Mouse (Mus musculus) liver, embryonic 15.5 days (tissue): ENCODE measurements around the gene Vcan. TPM values are rescaled to one million over a fixed set of nuclear protein-coding genes. Genes with fewer than 3 reads are reported as not detected.

ENCODE experiments used
- ATAC-seq: fragments of 200-750 bp; cut with Nextera tagmentation; 2 replicates; pipeline ENCODE4 v1.8.0; 2017; ENCODE audit warnings: moderate number of reproducible peaks, mild to moderate bottlenecking, moderate library complexity; ENCODE audit not compliant: insufficient read depth
- H3K27ac ChIP-seq: fragments of 300-500 bp; sonication (generic); replicated peaks from 2 replicates; pipeline ENCODE4 v1.5.1; 2015; ENCODE audit warnings: mild to moderate bottlenecking, inconsistent platforms
- H3K27me3 ChIP-seq: fragments of 300-500 bp; sonication (generic); 2 replicates; pipeline ENCODE4 v1.6.1; 2015; ENCODE audit warnings: mild to moderate bottlenecking, inconsistent platforms
- H3K36me3 ChIP-seq: fragments of 300-500 bp; sonication (generic); replicated peaks from 2 replicates; pipeline ENCODE4 v1.6.1; 2015; ENCODE audit warnings: moderate library complexity, mild to moderate bottlenecking, inconsistent platforms
- H3K4me1 ChIP-seq: fragments of 300-500 bp; sonication (generic); replicated peaks from 2 replicates; pipeline ENCODE4 v1.6.1; 2015; ENCODE audit warnings: inconsistent platforms
- H3K4me2 ChIP-seq: fragments of 300-500 bp; sonication (generic); 2 replicates; pipeline ENCODE4 v1.6.1; 2015; ENCODE audit warnings: moderate library complexity, mild to moderate bottlenecking, inconsistent platforms
- H3K4me3 ChIP-seq: fragments of 300-500 bp; sonication (generic); replicated peaks from 2 replicates; pipeline ENCODE4 v1.5.1; 2015; ENCODE audit warnings: mild to moderate bottlenecking, inconsistent platforms
- H3K9ac ChIP-seq: fragments of 300-500 bp; sonication (generic); 2 replicates; pipeline ENCODE4 v1.6.1; 2015; ENCODE audit warnings: moderate library complexity, mild to moderate bottlenecking, inconsistent platforms
- H3K9me3 ChIP-seq: fragments of 300-500 bp; sonication (generic); replicated peaks from 2 replicates; pipeline ENCODE4 v1.6.1; 2016; ENCODE audit warnings: inconsistent platforms
- WGBS: fragments of 180-500 bp; shearing (Covaris S2); methylation state at CpG from one replicate; pipeline ENCODE4 v1.1.7; 2015; ENCODE audit warnings: mixed read lengths; ENCODE audit not compliant: insufficient replicate concordance; 5-methylcytosine and 5-hydroxymethylcytosine counted together
- polyA plus RNA-seq: library from polyadenylated mRNA; unstranded; fragments of >200 nt; fragmentation: Nextera tagmentation; extraction: Ambion mirVana; gene quantifications from 2 replicates; pipeline ENCODE4 v1.2.1, GENCODE M21; 2015

Vcan gene
- polyA plus RNA-seq, 1 experiment from 2014 or later, result 1.2 TPM

GRCm38 (mm10) chr13:89720497-89720896, 21.8 kb downstream of the Vcan start:
- Histone ChIP-seq H3K27me3 (no peaks in the 10 kb centered on the region), H3K36me3 (no peaks in the 10 kb centered on the region), H3K27ac (no peak overlapping the region), H3K4me2 (no peak overlapping the region), H3K4me1 (no peaks in the 10 kb centered on the region), H3K9me3 (no peaks in the 10 kb centered on the region), H3K9ac (no peak overlapping the region), H3K4me3 (no peak overlapping the region)
- ATAC-seq, result no peak
- 39% methylated on average over 3 of the region's 3 CpGs for WGBS

GRCm38 (mm10) chr13:89709497-89710201, 32.7 kb downstream of the Vcan start:
- H3K4me1 ChIP-seq, result no peaks in the 10 kb centered on the region
- no peaks in the 10 kb centered on the region for H3K27me3 ChIP-seq
- 42% methylated on average over 4 of the region's 4 CpGs for WGBS
- no peaks in the 10 kb centered on the region for H3K36me3 ChIP-seq
- H3K9ac ChIP-seq, result no peak overlapping the region
- H3K4me3 ChIP-seq, result no peak overlapping the region
- H3K4me2 ChIP-seq, result no peak overlapping the region
- H3K27ac ChIP-seq, result no peak overlapping the region
- ATAC-seq, result peak; percentile 70
- H3K9me3 ChIP-seq, result no peaks in the 10 kb centered on the region

DNA sequence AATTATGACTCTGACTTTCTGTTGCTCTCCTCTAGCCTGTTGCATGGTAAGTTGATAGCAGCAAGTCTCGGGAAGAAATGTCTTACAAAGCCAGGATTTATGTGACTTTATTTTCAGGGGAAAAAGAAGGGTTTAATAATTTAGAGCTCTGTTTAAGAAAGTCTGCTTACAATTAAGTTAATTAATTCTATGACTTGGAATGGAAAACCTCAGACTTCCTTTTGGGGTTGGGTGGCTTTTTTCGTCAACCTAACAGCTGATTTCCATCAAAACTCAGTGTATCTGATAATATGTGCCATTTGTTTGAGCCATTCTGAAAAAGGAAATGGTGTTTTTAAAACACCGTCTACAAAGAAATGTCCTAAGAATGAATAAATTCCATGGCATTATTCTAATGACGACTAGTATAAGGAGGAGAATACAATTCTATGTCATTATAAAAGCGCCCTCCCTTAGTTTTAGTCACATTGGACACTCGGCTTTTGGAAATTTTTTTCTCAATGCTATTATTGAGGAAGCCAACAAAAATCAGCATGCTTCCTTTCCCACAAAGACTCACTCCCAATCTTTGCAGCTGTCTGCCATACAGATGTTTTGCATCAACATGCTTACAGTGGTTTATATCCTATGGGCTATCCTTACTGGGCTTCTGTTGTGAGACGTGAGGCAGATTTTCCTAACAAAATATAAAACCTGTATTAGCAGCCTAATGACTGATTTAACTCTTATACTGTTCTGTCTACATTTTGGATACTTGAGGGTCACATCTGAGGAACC, 34.0 kb downstream of the Vcan start:
- ATAC-seq, result no peak
- WGBS, result 59% methylated on average over 7 of the region's 7 CpGs
- Histone ChIP-seq H3K36me3 (no peaks in the 10 kb centered on the region), H3K9ac (no peak overlapping the region), H3K27ac (no peak overlapping the region), H3K9me3 (no peaks in the 10 kb centered on the region), H3K4me3 (no peak overlapping the region), H3K4me1 (no peaks in the 10 kb centered on the region), H3K27me3 (no peaks in the 10 kb centered on the region), H3K4me2 (no peak overlapping the region)

GRCm38 (mm10) chr13:89702395-89702794, 39.9 kb downstream of the Vcan start:
- H3K9ac ChIP-seq, result no peak overlapping the region
- no peak overlapping the region for H3K27ac ChIP-seq
- ATAC-seq, result no peak
- H3K4me1 ChIP-seq, result no peaks in the 10 kb centered on the region
- no peak overlapping the region for H3K4me2 ChIP-seq
- 66% methylated on average over 4 of the region's 4 CpGs for WGBS
- H3K36me3 ChIP-seq, result no peaks in the 10 kb centered on the region
- H3K9me3 ChIP-seq, result no peaks in the 10 kb centered on the region
- H3K27me3 ChIP-seq, result no peaks in the 10 kb centered on the region
- no peak overlapping the region for H3K4me3 ChIP-seq

GRCm38 (mm10) chr13:89699998-89700555, 42.2 kb downstream of the Vcan start:
- no peaks in the 10 kb centered on the region for H3K4me1 ChIP-seq
- WGBS, result 55% methylated on average over 2 of the region's 2 CpGs
- no peaks in the 10 kb centered on the region for H3K36me3 ChIP-seq
- H3K4me2 ChIP-seq, result no peak overlapping the region
- no peak overlapping the region for H3K27ac ChIP-seq
- no peak overlapping the region for H3K4me3 ChIP-seq
- H3K9me3 ChIP-seq, result no peaks in the 10 kb centered on the region
- ATAC-seq, result no peak
- H3K27me3 ChIP-seq, result no peaks in the 10 kb centered on the region
- H3K9ac ChIP-seq, result no peak overlapping the region

GRCm38 (mm10) chr13:89692597-89692996, 49.7 kb downstream of the Vcan start:
- no peak overlapping the region for H3K4me2 ChIP-seq
- H3K27ac ChIP-seq, result no peak overlapping the region
- no peaks in the 10 kb centered on the region for H3K9me3 ChIP-seq
- no peak overlapping the region for H3K4me3 ChIP-seq
- H3K9ac ChIP-seq, result no peak overlapping the region
- no peaks in the 10 kb centered on the region for H3K36me3 ChIP-seq
- ATAC-seq, result no peak
- WGBS, result 32% methylated on average over 1 of the region's 1 CpGs
- H3K4me1 ChIP-seq, result no peaks in the 10 kb centered on the region
- H3K27me3 ChIP-seq, result no peaks in the 10 kb centered on the region

GRCm38 (mm10) chr13:89683490-89683889, 58.8 kb downstream of the Vcan start:
- no peaks in the 10 kb centered on the region for H3K4me1 ChIP-seq
- no peak for ATAC-seq
- no peaks in the 10 kb centered on the region for H3K36me3 ChIP-seq
- WGBS, result 70% methylated on average over 3 of the region's 3 CpGs
- H3K4me3 ChIP-seq, result no peak overlapping the region
- no peaks in the 10 kb centered on the region for H3K27me3 ChIP-seq
- H3K9me3 ChIP-seq, result no peaks in the 10 kb centered on the region
- H3K27ac ChIP-seq, result no peak overlapping the region
- H3K4me2 ChIP-seq, result no peak overlapping the region
- no peak overlapping the region for H3K9ac ChIP-seq

- Histone ChIP-seq H3K9me3 (no peaks in the 10 kb centered on the region), H3K4me3 (no peak overlapping the region), H3K9ac (no peak overlapping the region), H3K4me2 (no peak overlapping the region), H3K27ac (no peak overlapping the region), H3K36me3 (no peaks in the 10 kb centered on the region), H3K4me1 (no peaks in the 10 kb centered on the region), H3K27me3 (no peaks in the 10 kb centered on the region)
- WGBS, result 52% methylated on average over 7 of the region's 7 CpGs
- ATAC-seq, result no peak
Observed at GRCm38 (mm10) chr13:89682254-89682653, 60.1 kb downstream of the Vcan start.

DNA sequence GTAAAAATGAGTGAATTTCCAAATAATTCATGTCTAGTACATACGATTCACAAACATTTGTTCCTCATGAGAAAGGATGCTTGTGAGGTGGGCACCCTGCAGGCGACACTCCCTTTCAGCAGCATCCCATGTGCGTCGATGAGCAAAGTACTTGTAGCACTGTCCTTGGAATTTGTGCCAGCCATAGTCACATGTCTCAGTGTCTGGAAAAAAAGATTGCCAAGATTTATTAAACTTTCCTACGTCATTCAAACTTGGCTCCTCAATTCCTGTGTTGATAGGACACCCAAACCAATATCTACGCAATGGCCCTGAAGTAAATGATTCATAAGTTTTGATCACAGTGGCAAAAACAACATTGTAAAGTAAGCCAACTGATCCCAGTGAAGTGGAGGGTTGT, 62.6 kb downstream of the Vcan start:
- Histone ChIP-seq H3K36me3 (no peaks in the 10 kb centered on the region), H3K27ac (no peak overlapping the region), H3K9me3 (no peaks in the 10 kb centered on the region), H3K4me2 (no peak overlapping the region), H3K9ac (no peak overlapping the region), H3K4me1 (no peaks in the 10 kb centered on the region), H3K27me3 (no peaks in the 10 kb centered on the region), H3K4me3 (no peak overlapping the region)
- WGBS, result 76% methylated on average over 6 of the region's 6 CpGs
- ATAC-seq, result no peak

- WGBS, result 32% methylated on average over 3 of the region's 3 CpGs
- no peaks in the 10 kb centered on the region for H3K36me3 ChIP-seq
- H3K4me3 ChIP-seq, result no peak overlapping the region
- ATAC-seq, result no peak
- no peaks in the 10 kb centered on the region for H3K9me3 ChIP-seq
- no peak overlapping the region for H3K27ac ChIP-seq
- H3K4me2 ChIP-seq, result no peak overlapping the region
- H3K9ac ChIP-seq, result no peak overlapping the region
- H3K4me1 ChIP-seq, result no peaks in the 10 kb centered on the region
- H3K27me3 ChIP-seq, result no peaks in the 10 kb centered on the region
Observed at GRCm38 (mm10) chr13:89670505-89670904, 71.8 kb downstream of the Vcan start.

- no peak overlapping the region for H3K9ac ChIP-seq
Observed at GRCm38 (mm10) chr13:89668981-89669880, 73.1 kb downstream of the Vcan start.

More at GRCm38 (mm10) chr13:89668981-89669880, 73.1 kb downstream of the Vcan start:
- Histone ChIP-seq H3K27me3 (no peaks in the 10 kb centered on the region), H3K4me3 (no peak overlapping the region), H3K4me1 (no peaks in the 10 kb centered on the region), H3K27ac (no peak overlapping the region), H3K9me3 (no peaks in the 10 kb centered on the region), H3K36me3 (no peaks in the 10 kb centered on the region), H3K4me2 (no peak overlapping the region)
- ATAC-seq, result no peak
- WGBS, result 55% methylated on average over 10 of the region's 10 CpGs
